Mouse (Mus musculus): ENCODE data around the gene Dnah3. TPM values are rescaled to one million over a fixed set of nuclear protein-coding genes. Genes with fewer than 3 reads are reported as not detected.

Dnah3 gene
- total RNA-seq, 2 experiments from 2014 or later: 0.20 to 0.52 TPM

DNA sequence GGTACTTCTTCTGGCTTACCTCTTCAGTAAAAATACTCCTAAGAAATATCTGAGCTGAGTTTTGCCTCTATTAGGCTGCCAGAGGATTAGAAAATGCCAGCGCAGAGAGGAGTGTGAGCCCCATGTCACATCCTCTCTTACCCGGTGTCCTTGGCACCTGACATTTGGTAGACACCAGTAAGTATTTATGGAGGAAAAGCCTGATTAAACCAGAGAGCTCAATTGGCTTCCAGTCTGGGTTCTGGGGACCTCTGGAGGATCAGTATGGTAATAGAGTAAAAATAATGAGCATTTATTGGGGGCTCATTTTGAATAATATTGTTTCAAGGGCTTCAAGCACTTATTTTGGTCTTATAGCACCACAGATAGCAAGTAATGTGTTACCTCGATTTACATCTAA lies 39.6 kb downstream of the Dnah3 start:
- DNase-seq (ENCODE audit: low spot score in 2 of 2): peak in 1 of 2 experiments; percentile 16

DNA sequence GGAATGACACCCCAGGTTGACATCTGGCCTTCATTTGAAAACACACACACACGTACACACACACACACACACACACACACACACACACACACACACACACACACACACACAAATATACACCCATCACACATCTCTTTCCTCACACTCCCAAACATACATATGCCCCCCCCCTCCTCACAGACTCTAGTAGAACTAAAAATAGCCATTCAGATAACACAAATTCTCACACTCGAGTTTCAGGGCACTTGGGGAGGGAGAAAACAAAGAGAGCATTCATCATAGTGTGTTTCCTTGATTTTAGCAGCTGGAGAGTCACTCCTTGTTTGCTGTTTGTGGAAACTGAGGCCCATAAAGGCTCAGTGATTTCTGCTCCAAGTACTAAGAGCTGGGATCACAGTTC lies 41.1 kb downstream of the Dnah3 start:
- no peak for DNase-seq (ENCODE audit: low spot score in 2 of 2)

DNA sequence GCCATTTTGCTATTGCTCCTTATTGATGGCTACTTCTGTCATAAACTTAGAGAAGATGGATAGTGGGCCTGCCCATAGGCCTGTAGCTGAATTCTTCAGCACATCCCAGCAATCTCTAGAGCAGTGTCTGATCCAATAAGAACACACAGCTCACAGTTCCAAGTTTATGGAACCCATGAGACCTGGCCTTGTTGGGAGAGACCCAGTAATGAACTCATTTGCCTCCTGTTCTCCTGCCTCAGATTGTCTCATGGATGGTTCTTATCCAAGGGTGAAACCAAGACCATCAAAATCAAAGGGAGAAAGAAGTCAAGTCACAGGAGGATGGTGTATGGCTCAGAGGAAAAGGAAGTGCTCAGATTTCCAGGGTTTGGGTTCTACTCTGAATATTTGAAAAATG lies 44.6 kb downstream of the Dnah3 start:
- DNase-seq (ENCODE audit: low spot score in 2 of 2): no peak

DNA sequence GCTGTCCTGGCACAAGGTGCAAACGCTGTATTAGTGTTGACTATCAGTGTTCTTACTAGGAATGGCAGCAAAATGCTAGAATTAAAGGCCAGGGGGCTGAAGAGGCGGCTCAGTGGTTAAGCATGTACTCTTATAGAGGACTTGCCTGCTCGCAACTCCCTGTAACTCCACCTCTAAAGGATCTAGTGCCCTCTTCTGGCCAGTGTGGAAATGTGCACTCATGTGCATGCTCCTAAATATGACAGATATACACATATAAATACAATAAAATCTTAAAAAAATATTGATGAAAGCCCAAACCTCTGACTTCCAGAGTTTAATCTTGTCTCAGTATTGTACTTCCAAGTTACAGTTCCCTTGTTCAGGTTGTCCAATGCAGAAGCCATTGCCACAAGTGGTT lies 51.1 kb downstream of the Dnah3 start:
- DNase-seq (ENCODE audit: low spot score in 2 of 2): no peak

DNA sequence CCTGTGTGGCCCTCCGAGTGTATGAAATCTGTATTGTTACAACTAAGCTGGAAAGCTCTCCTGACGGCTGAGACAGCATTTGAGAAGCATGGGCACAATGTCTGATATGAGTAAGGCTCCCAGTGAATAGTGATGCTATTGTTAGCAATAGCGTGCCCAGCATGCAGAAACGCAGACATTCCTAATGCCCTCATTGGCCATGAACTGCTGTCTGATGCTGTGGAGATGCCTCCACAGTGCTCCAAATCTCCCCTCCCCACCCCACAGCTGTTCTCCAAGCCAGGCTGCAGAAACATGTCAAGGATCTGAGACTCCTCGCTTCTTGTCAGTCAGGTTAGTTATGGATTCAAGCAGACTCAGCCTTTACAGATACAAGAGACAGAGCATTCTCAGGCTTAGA lies 58.7 kb downstream of the Dnah3 start:
- DNase-seq (ENCODE audit: low spot score in 2 of 2): peak in 1 of 2 experiments; percentile 41

DNA sequence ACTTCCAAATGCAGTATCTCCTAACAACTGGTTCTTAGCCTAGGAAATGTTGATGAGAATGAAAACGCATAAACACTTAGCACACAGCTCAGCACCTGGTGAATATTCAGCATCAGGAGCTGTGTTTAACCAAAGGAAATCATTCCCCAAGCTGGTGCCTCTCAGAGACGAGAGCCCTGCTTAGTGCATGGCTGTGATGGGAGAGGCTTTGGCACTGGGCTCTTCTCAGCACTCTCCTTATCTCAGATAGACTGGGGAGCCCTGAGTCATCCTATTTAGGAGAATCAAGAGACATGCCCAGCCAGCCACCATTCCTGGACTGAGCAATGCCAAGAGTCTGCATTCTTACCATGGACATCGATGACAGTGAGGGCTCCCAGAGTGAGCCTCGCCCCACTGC lies 60.1 kb downstream of the Dnah3 start:
- DNase-seq (ENCODE audit: low spot score in 2 of 2): no peak

DNA sequence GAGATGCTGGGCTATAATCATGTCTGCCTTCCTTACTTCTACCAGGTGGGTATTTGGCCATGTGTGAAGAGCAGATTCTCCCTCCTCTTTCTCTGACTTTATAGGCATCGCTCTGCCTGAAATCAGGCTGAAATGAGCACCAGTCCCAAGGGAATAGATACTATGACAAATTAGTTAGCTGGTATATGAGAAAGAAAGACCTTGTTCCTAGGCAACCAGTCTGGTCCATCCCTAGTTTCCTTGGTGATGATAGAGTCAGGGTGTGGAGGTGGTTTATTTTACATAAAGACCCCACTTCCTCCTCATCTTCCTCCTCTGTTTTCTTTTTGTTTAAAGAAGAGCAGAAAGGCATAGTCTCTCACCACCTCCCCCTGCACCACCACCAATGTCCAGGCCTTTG lies 60.5 kb downstream of the Dnah3 start:
- peak; percentile 12 to 44 for DNase-seq (ENCODE audit: low spot score in 2 of 2)

DNA sequence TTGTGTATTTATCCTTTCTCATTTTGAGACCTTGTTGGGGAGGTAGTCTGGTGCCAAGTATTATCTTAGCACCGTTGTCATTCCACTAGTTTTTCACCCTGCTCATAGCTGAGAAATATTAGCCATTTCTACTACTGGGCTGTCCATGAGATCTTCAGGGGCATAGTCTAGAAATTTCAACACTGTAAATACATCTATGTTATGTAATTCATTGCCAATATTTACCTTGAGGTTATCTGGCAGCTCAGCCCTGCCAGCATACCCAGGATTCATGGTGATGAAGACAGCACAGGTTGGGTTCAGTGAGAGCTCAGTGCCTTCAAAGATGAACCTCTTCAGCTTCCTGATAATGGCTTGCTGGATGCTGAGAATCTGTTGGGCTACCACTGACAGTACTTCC lies 66.4 kb downstream of the Dnah3 start:
- DNase-seq (ENCODE audit: low spot score in 2 of 2): no peak

DNA sequence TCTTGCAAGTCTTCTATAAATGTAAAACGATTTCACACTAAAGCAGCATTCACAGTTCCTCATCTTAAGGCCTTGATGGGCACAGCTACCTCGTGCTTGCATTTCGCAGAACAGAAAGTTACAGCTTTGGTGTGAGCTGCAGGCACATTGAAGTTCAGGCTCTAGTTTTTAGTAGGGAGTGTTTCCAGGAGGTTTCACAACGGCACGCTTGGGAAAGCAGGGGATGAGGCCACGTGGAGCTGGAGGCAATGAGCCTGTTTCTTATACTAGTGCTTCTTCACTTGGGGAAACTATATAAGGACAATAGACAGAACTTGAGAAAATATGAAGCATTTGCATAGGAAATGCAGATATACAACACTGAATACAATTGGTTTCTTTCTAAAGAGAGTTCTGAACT lies 98.0 kb downstream of the Dnah3 start:
- DNase-seq (ENCODE audit: low spot score in 2 of 2): no peak

DNA sequence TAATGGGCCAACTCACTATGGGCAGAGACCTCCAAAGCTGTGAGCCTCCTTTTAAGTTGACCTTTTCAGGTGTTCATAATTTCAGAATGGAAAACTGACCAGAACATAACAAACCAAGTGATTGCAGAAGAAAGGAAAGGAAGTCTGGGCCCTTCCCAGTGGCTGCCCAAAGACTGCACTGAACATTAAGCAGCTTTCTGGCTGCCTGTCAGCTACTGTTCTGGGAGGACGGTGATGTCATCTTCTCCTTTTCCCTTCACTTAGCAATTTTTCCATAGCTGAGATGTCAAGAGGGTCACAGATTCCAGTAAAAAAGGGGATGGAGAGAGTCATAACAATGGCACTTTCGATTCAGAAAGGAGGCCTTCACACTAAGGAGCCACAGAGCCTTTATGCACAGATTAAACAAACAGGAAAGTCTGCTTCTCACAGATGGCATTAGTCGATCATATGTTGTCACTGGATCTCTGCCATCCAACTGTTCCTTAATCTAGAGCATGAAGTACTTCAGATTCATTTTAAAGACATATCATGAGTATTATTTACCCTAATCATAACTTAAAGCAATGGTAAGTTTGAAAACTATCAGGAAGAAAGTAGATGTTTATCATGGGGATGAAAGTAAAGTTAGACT lies 109.7 kb downstream of the Dnah3 start:
- DNase-seq (ENCODE audit: low spot score in 2 of 2): peak; percentile 59 to 84

DNA sequence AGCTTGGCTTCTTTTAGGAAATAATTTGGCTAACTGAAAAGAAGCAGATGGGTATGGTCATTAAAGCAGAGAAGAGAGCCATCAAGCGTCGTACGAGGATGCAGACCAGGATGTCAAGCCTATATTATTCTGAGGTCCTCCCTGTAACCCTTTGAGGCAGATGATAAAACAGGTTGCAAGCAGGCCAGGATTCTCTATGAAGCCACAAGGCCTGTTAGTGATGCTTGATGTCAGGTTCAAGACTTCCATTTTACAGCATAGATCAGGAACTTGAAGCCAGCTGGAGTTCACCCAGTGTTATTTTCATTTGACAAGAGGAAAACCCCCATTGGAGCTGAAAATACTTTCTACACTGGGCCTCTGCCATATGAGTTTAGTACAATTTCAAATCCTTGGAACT lies 114.9 kb downstream of the Dnah3 start:
- peak in 1 of 2 experiments; percentile 17 for DNase-seq (ENCODE audit: low spot score in 2 of 2)

DNA sequence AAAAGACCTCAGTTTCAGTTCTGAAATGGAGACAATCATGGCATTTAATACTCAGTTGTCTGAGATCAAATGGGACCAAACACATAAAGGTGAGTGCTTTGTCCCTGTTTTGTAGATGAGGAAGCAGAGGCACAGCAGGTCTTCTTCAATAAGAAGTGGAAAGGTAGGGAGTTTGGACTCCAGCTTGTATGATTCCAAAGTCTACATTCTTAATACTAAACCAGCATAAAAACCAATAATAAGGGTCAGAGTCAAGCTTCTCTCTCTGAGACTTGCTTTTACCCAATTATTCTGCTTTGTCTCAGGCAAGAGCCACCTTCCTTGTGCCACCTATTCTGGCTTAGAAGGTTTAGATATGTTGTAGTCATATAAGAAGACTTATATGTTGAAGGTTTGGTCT lies 116.5 kb downstream of the Dnah3 start:
- DNase-seq (ENCODE audit: low spot score in 2 of 2): no peak

DNA sequence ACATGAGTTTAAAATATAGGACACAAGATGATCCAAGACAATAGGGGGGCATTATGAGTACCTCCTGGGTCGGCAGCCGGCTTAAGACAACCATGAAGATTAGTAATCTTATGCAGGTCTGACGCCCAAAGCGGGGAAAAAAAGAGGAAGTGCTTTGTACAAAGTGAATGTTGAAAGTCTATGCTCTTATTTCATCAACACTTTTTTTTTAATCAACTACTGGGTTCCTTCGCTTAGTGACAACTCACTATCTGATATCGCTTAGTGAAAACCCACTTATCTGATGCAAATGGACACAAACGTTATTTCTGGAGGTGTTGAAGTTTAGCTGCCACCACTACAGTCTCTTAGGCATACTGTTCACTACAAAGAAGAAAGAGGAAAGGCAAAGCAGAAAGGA lies 117.5 kb downstream of the Dnah3 start:
- DNase-seq (ENCODE audit: low spot score in 2 of 2): no peak

DNA sequence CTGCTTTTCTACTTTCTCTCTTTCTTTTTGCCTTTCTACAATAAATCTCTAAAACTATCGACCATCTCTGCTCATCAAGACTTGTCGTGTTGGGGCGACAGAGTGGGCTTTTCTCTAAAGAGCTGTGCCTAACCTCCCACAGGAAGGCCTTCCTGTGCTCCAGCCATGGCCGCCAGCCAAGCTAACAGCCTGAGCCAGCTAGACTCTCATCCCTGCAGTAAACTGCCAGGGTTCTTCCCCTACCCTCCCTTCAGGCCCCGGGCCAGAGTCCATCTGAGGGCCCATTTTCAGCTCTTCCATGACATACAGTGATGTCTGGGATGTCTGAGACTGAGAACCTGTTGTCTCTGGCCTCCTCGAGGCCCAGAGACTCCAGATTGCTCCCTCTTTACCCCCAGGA lies 118.8 kb downstream of the Dnah3 start:
- no peak for DNase-seq (ENCODE audit: low spot score in 2 of 2)

DNA sequence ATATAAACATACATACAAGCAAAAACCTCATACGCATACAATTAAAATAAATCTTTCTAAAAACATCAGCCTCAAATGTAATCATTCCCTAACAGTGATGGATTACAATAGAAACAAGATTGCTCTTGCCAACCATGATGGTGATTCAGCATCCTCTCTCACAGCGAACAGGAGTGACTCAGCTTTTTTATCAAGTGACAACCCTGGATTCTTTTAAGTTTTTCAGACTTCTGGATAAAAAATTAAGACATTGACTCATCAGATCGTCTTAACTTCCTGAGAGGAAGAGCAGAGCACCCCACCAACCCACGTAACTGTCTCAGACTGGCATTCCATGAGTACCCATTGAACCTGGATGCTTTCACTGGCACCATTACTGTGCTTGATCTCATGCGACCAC lies 120.9 kb downstream of the Dnah3 start:
- no peak for DNase-seq (ENCODE audit: low spot score in 2 of 2)

DNA sequence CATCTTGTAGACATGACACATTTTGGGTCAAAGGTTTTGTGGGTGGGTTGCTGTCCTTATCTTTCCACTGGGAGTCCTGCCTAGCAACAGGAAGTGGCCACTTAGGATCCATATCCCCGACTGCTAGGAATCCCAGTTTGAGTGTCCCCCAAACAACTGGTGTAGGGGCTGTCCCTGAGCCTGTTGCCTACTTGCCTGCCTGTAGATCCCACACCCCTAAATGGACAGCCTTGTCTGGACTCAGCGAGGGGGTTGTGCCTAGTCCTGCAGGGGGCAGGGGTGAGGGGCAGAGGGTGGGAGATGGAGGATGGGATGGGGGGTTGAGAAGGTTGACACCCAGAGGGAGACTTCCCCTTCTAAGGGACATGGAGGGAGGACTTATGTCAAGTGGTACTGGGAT lies 125.8 kb downstream of the Dnah3 start:
- no peak for DNase-seq (ENCODE audit: low spot score in 2 of 2)

DNA sequence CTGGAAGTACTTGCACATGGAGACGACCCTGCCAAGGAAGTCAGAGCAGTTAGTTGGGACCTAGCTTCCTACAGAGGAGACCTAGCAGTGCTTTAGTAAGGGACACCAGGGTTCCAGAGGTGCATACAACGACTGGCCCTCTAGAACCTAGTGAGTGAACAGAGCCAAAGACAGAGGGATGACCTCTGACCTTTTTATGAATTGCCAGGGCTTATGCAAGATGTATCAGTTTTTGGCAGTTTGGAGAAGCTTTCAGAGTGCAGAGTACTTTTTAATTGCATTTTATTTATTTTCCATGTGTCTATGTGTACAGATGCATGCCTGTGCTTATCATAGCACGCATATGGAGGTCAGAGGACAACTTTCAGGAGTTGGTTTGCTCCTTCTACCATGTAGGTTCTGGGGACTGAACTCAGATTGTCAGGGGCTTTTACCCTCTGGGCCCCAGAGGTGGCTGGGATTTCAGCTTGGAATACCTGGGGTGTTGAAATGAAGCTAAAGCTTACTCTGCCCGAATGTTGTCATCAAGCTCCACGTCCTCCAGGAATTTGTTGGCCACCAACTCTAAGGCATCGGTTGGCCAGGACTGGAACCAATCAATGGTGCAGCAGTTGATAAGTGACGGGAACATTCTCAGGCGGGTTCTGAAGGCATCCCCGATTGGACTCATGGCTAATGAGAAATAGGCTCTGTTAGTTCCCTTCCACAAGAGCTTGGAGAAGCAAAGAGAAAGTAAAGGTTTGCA lies 129.3 kb downstream of the Dnah3 start:
- DNase-seq (ENCODE audit: low spot score in 2 of 2): no peak

DNA sequence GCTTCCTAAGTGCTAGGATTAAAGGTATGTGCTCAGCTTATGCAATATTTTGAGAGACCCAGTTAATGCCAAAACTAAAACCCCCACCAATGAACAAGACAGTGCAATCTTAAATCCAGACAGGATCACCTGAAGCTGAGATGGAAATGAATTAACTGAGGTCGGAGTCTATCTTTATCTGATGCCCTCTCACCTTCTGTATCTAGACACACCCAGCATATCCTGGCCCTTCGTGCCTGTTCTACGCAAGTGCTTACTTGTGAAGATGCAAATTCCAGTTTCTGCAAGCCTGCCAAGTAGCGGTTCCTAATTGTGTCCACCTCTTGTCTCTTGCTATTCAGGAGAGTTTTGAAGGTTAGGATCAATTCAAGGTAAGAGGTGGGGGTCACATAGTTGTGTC lies 129.9 kb downstream of the Dnah3 start:
- DNase-seq (ENCODE audit: low spot score in 2 of 2): no peak

DNA sequence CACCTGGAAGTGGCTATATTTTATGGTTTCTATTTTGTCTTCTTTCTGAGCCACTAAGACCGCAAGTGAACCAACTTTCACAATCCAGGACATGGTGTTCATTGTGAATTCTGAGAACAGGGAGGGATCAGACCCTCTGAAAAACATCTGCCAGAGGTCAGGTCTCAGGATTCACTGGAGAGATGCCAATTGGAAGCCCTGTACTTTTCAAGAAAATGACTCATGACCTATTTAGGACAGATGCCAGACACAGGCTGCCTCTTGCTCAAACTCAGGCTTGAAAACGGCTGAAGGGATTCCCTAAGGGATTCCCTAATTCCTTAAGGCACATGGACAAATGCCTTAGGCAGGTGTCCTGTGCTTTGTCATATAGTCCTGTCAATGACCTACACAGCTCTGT lies 134.0 kb downstream of the Dnah3 start:
- no peak for DNase-seq (ENCODE audit: low spot score in 2 of 2)

DNA sequence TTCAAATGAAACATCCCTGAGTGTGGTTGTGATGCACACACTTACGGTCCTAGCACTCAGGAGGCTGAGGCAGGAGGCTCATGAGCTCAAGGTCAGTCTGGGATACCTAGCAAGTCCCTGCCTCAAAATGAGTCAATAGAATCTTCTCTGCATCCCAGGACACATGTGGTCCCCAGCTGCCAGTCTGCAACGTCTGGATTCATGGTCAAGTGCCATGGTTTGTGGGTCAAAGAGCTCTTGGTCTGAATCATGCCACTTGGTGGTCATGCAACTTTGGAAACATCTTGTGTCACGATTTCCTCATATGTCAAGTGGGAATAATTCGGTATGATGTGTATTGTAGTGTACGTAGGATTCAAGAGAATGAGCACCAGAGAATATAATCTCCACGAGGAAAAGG lies 134.5 kb downstream of the Dnah3 start:
- no peak for DNase-seq (ENCODE audit: low spot score in 2 of 2)

DNA sequence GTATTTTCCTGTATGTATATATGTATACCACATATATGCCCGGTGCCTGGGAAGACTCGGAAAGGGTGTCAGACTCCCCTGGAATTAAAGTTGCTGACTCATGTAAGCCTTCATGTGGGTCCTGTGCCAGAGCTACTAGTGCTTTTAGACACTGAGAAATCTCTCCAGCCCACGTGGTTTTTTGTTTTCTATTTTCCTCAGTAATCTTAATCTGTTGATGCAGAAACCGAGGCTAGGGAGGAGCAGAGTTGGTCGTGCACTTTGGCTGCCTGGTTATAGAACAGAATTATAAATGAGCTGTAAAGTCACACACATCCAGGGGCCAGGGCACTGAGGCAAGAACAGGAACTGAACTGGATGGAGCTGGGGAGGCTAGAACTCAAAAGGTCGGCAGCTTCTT lies 135.1 kb downstream of the Dnah3 start:
- DNase-seq (ENCODE audit: low spot score in 2 of 2): no peak

DNA sequence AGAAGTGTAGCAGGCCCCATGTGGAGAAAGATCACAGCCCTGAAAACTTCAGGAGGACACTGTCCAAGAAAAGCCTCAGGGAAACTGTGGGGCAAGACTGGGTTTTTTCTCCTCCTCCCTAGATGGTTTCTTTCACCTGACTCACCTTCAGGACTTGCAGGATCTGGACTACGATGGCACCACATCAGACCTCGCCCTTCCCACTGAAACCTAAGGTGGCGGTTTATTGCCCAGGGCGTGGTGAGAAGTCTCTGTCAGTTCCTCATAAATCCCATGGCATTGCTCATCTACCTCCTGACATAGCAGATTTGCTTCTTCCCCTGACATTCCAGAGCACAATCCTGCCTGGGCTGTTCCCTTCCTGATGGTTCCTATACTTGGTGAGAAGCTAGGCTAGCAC lies 135.6 kb downstream of the Dnah3 start:
- DNase-seq (ENCODE audit: low spot score in 2 of 2): no peak

DNA sequence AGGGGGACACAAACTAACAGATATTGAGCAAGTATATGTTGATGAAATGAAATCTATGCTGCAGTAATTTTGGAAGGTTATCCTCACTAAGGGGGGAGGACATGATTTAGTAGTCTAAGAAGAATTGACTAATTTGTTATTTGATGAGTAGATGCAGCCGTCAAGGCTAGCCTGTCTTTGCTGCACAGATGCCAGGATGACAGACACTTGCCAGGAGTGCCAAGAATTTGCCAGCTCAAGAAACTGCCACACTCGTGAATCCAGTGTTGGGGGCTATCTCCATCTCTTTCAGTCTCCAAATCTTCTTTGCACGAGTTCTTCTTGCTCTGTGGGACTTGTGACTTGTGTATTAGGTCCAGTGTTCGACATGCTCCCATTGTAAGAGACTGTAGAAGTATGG lies 136.0 kb downstream of the Dnah3 start:
- peak; percentile 13 to 17 for DNase-seq (ENCODE audit: low spot score in 2 of 2)

All from layer of hippocampus, adult 18-20 months (tissue).